Mouse (Mus musculus) lung, adult 2 months (tissue): Measurements from ENCODE around the gene Ppfibp1.

ENCODE experiments used
- CTCF ChIP-seq: fragments of 200-500 bp; IDR thresholded peaks from 2 replicates; pipeline ENCODE4 v1.5.1; 2011; ENCODE audit warnings: mild to moderate bottlenecking, low read length, control low read depth; ENCODE audit not compliant: insufficient read depth
- POLR2A ChIP-seq: fragments of 200-500 bp; IDR thresholded peaks from 2 replicates; pipeline ENCODE4 v1.6.1; 2011; ENCODE audit warnings: low read depth, mild to moderate bottlenecking, control low read depth, low read length, borderline replicate concordance; ENCODE audit errors: extremely low read depth

DNA sequence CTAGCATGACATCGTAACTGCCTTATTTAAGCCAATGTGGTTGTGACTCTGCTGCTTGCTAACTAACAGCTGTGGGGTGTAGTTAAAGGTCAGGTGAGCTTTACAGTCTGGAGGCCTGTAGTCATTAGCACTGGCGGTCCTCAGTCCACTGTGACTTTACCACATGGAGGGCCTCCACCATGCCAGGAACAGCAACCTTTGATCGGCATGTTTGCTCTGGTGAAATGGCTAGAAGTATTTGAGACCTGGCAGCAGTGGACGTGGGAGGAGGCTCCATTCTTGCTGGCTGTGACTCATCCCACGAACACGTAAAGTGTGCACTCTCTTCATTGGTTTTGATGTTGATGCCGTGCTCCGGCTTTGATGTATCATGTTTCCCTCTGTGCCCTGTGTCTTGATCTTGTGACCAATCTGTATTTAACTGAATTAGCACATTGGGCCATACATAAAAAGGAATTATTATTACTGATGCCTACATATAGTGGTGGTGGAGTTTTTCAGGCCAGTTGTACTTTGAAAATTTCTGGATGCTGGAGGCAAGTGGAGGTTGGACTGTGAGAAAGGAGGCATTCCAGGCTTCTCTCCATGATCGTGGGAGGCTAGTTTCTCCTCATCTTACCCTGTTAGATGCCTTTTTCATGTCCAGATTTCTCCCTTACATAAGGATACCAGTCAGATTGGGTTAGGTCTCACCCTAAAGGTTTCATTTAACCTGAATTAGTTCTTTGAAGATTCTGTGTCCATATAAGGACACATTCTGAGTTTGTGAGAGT is 71.8 kb downstream of the Ppfibp1 start:
- TF ChIP-seq POLR2A, result no peak
- TF ChIP-seq CTCF, result no peak
